Mouse (Mus musculus): ENCODE data around the gene Tbc1d4. TPM values are rescaled to one million over a fixed set of nuclear protein-coding genes. Genes with fewer than 3 reads are reported as not detected.

Gene Tbc1d4
- polyA plus RNA-seq, 1 experiment from 2014 or later = 4.8 TPM

- H3K27me3 ChIP-seq (ENCODE audit: low read depth, poor library complexity, severe bottlenecking) = peaks cover 9% of the 10 kb centered on the region; the same call in 1 of the 2 replicates
- H3K36me3 ChIP-seq = no peaks in the 10 kb centered on the region
- H3K4me1 ChIP-seq = peaks cover 33% of the 10 kb centered on the region
- H3K27ac ChIP-seq (replicated peaks) = no peak overlapping the region
- no peaks in the 10 kb centered on the region for H3K9me3 ChIP-seq (replicated peaks)
- no peak for DNase-seq (ENCODE audit: low spot score)
- WGBS = 31% methylated on average over 5 of the region's 5 CpGs
- H3K4me3 ChIP-seq = no peak overlapping the region
Measured at GRCm38 (mm10) chr14:101517341-101517740, 91.7 kb downstream of the Tbc1d4 start.

DNA sequence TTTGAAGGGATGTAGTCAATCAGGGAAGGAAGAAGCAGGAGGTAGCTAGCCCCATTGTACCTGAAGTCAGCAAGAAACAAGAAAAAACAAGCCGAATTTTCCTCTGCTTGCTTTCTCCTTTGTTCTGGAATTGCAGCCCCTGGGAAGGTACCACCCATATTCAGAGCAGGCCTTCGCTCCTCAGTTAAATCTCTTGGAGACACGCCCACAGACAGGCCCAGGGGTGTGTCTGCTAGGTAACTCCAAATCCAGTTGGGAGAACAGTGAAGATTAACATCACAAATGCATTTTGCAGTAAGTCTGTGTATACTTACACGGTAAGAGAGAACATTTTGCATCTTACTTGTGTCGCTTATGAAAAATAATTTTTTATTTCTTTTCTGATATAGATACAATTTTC, 92.1 kb downstream of the Tbc1d4 start:
- H3K36me3 ChIP-seq = no peaks in the 10 kb centered on the region

DNA sequence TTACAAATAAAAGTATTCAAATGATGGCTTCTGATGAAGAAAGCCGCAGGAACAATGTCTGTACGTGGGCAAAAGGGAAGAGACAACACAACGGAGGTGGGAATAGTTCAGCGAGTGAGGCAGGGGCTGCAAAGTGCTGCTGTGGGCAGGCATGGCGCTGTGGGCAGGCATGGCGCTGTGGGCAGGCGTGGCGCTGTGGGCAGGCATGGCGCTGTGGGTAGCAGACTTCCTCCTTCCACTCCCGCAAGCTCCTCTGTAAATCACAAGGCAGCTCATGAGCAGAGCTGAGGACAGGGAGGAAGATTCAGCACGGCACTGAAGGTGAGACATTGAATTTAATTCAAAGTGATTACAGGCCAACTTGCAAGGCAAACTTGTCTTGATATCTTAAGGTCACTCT, 93.0 kb downstream of the Tbc1d4 start:
- Histone ChIP-seq H3K4me3 (no peak overlapping the region), H3K27me3 (ENCODE audit: low read depth, poor library complexity, severe bottlenecking) (peaks cover 9% of the 10 kb centered on the region; the same call in 1 of the 2 replicates), H3K27ac (replicated peaks) (0 out of 2 replicates have a peak overlapping the region, but pooled peaks have one; percentile 55), H3K4me1 (peaks cover 35% of the 10 kb centered on the region), H3K36me3 (no peaks in the 10 kb centered on the region), H3K9me3 (replicated peaks) (no peaks in the 10 kb centered on the region)
- 92% methylated on average over 11 of the region's 11 CpGs for WGBS
- DNase-seq (ENCODE audit: low spot score) = no peak

More for the DNA sequence above, 92.1 kb downstream of the Tbc1d4 start:
- H3K4me3 ChIP-seq = no peak overlapping the region
- H3K27ac ChIP-seq (replicated peaks) = no peak overlapping the region
- no peaks in the 10 kb centered on the region for H3K9me3 ChIP-seq (replicated peaks)
- DNase-seq (ENCODE audit: low spot score) = no peak
- peaks cover 9% of the 10 kb centered on the region; the same call in 1 of the 2 replicates for H3K27me3 ChIP-seq (ENCODE audit: low read depth, poor library complexity, severe bottlenecking)
- WGBS = 15% methylated on average over 5 of the region's 5 CpGs
- peaks cover 35% of the 10 kb centered on the region for H3K4me1 ChIP-seq

DNA sequence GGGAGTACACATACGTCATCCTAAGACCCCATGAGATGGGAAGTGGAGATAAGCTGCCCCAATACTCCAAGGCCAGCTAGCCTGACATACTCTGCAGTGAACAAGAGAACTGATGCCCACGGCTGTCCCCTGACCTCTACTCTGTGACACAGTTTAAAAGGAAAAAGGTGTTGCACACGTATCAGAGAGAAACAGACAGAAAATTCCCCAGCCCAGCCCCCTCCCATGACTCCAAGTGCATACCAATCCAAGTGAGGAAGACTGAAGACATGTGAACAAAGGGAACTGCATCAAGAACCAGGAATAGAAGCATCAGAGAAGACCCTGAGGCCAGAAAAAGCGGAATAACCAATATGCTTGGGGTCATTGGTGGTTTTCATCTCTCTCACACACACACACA, 93.7 kb downstream of the Tbc1d4 start:
- no peaks in the 10 kb centered on the region for H3K36me3 ChIP-seq
- H3K4me1 ChIP-seq = peaks cover 35% of the 10 kb centered on the region
- H3K9me3 ChIP-seq (replicated peaks) = no peaks in the 10 kb centered on the region
- peaks cover 9% of the 10 kb centered on the region; the same call in 1 of the 2 replicates for H3K27me3 ChIP-seq (ENCODE audit: low read depth, poor library complexity, severe bottlenecking)
- no peak overlapping the region for H3K27ac ChIP-seq (replicated peaks)
- H3K4me3 ChIP-seq = no peak overlapping the region
- WGBS = 74% methylated on average over 4 of the region's 4 CpGs
- no peak for DNase-seq (ENCODE audit: low spot score)

DNA sequence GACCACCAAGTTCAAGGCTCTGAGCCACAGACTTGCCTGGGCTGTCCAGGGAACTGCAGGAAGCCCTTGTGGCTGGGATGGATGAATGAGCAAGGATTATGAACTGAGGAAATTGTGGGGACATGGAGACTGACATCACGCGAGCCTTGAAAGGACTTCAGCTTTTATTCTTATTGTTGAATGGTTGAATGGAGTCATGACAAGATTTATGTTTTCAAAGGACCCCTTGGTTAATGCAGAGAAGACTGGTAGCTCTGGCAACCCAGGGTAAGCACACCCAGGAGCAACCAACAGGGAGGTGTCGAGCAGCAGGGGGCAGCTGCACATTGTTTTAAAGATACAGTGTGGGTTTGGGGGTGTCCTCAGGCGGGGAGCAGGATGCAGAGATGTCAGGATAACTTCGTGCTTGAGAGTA, 94.4 kb downstream of the Tbc1d4 start:
- WGBS = 47% methylated on average over 5 of the region's 5 CpGs
- no peaks in the 10 kb centered on the region for H3K9me3 ChIP-seq (replicated peaks)
- peaks cover 9% of the 10 kb centered on the region; the same call in 1 of the 2 replicates for H3K27me3 ChIP-seq (ENCODE audit: low read depth, poor library complexity, severe bottlenecking)
- no peak for DNase-seq (ENCODE audit: low spot score)
- no peaks in the 10 kb centered on the region for H3K36me3 ChIP-seq
- no peak overlapping the region for H3K4me3 ChIP-seq
- peaks cover 35% of the 10 kb centered on the region for H3K4me1 ChIP-seq
- no peak overlapping the region for H3K27ac ChIP-seq (replicated peaks)

- no peaks in the 10 kb centered on the region for H3K9me3 ChIP-seq (replicated peaks)
- peaks cover 9% of the 10 kb centered on the region; the same call in 1 of the 2 replicates for H3K27me3 ChIP-seq (ENCODE audit: low read depth, poor library complexity, severe bottlenecking)
- H3K4me3 ChIP-seq = no peak overlapping the region
- H3K27ac ChIP-seq (replicated peaks) = no peak overlapping the region
- peaks cover 35% of the 10 kb centered on the region for H3K4me1 ChIP-seq
- no peak for DNase-seq (ENCODE audit: low spot score)
- 86% methylated on average over 11 of the region's 11 CpGs for WGBS
- H3K36me3 ChIP-seq = no peaks in the 10 kb centered on the region
Measured at GRCm38 (mm10) chr14:101513163-101513562, 95.8 kb downstream of the Tbc1d4 start.

DNA sequence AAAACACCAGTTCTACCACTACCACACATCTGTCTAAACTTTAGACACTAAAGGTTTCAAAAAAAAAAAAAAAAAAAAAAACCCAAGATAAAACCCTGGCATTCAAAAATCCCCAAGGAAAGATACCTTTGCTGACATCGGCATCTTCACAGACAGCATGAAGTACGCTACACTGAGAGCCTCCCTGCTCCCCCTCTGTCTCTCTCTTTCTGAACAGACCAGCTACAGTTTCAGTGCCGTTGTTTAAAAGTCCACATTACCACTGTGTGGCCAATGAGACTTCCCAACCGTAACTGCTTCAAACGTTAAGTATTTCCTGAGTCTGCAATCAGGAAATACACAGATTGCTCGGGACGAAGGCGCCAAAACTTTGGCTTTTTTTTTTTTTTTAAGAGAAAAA, 97.6 kb downstream of the Tbc1d4 start:
- Histone ChIP-seq H3K27ac (replicated peaks) (no peak overlapping the region), H3K9me3 (replicated peaks) (no peaks in the 10 kb centered on the region), H3K27me3 (ENCODE audit: low read depth, poor library complexity, severe bottlenecking) (peaks cover 9% of the 10 kb centered on the region; the same call in 1 of the 2 replicates), H3K4me3 (no peak overlapping the region), H3K4me1 (peaks cover 27% of the 10 kb centered on the region), H3K36me3 (no peaks in the 10 kb centered on the region)
- no peak for DNase-seq (ENCODE audit: low spot score)
- WGBS = 85% methylated on average over 8 of the region's 8 CpGs

- Histone ChIP-seq H3K36me3 (no peaks in the 10 kb centered on the region), H3K27me3 (ENCODE audit: low read depth, poor library complexity, severe bottlenecking) (peaks cover 4% of the 10 kb centered on the region; the same call in 1 of the 2 replicates), H3K4me3 (no peak overlapping the region), H3K4me1 (peaks cover 20% of the 10 kb centered on the region), H3K27ac (replicated peaks) (no peak overlapping the region), H3K9me3 (replicated peaks) (no peaks in the 10 kb centered on the region)
- DNase-seq (ENCODE audit: low spot score) = no peak
- WGBS = 85% methylated on average over 13 of the region's 13 CpGs
Measured at GRCm38 (mm10) chr14:101510540-101511313, 98.3 kb downstream of the Tbc1d4 start.

- H3K4me1 ChIP-seq = peaks cover 11% of the 10 kb centered on the region
- no peak overlapping the region for H3K4me3 ChIP-seq
- H3K9me3 ChIP-seq (replicated peaks) = no peaks in the 10 kb centered on the region
- no peaks in the 10 kb centered on the region for H3K36me3 ChIP-seq
- no peak overlapping the region for H3K27ac ChIP-seq (replicated peaks)
- no peak for DNase-seq (ENCODE audit: low spot score)
- WGBS = 88% methylated on average over 7 of the region's 7 CpGs
- H3K27me3 ChIP-seq (ENCODE audit: low read depth, poor library complexity, severe bottlenecking) = peaks cover 4% of the 10 kb centered on the region; the same call in 1 of the 2 replicates
Measured at GRCm38 (mm10) chr14:101509759-101510158, 99.2 kb downstream of the Tbc1d4 start.

DNA sequence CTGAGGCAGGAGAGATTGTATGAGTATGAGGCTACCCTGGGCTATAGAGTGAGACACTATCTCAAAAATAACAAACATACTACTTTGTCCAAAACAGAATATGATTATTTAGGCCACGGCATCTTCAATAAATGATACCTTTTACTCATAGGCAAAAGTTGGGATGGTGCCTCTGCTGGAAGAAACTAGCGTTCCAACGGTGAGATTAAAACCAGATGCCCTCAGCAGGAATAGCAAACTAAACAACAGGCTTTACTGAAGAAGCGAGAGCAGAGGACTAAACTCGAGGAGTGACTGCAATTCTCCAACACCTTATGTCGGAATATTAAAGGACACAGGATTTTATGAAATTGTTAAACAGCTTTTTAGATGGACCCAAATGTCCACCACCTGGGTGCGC, 101.0 kb downstream of the Tbc1d4 start:
- 74% methylated on average over 7 of the region's 7 CpGs for WGBS

GRCm38 (mm10) chr14:101507146-101507545, 101.8 kb downstream of the Tbc1d4 start:
- no peaks in the 10 kb centered on the region for H3K36me3 ChIP-seq
- DNase-seq (ENCODE audit: low spot score) = no peak
- no peaks in the 10 kb centered on the region for H3K9me3 ChIP-seq (replicated peaks)
- H3K4me1 ChIP-seq = no peaks in the 10 kb centered on the region
- no peaks in the 10 kb centered on the region for H3K27me3 ChIP-seq (ENCODE audit: low read depth, poor library complexity, severe bottlenecking)
- 90% methylated on average over 17 of the region's 17 CpGs for WGBS
- H3K4me3 ChIP-seq = no peak overlapping the region
- H3K27ac ChIP-seq (replicated peaks) = 0 out of 2 replicates have a peak overlapping the region, but pooled peaks have one; percentile 6

More for the DNA sequence above, 101.0 kb downstream of the Tbc1d4 start:
- DNase-seq (ENCODE audit: low spot score) = no peak
- Histone ChIP-seq H3K27ac (replicated peaks) (no peak overlapping the region), H3K4me1 (peaks cover 4% of the 10 kb centered on the region), H3K36me3 (no peaks in the 10 kb centered on the region), H3K9me3 (replicated peaks) (no peaks in the 10 kb centered on the region), H3K27me3 (ENCODE audit: low read depth, poor library complexity, severe bottlenecking) (no peaks in the 10 kb centered on the region), H3K4me3 (no peak overlapping the region)

DNA sequence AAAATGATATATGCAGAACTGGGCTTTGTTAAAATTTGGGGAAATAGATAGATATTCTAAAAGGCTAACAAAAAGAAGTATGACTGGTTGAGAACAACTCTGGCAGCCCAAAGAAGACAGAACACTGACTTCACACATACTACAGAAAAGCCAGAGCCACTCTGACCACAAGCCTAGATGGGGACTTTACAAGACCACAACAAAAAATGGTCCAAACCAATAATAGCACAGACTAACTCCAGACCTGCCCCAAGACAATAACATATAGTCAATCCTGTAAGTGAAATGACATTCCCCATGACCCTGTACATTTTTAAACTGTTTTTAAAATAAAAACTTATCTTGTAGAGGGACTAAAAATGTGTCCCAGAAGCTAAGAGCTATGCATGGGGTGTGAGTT, 103.2 kb downstream of the Tbc1d4 start:
- Histone ChIP-seq H3K4me3 (no peak overlapping the region), H3K4me1 (no peaks in the 10 kb centered on the region), H3K27me3 (ENCODE audit: low read depth, poor library complexity, severe bottlenecking) (no peaks in the 10 kb centered on the region), H3K27ac (replicated peaks) (no peak overlapping the region), H3K9me3 (replicated peaks) (no peaks in the 10 kb centered on the region), H3K36me3 (no peaks in the 10 kb centered on the region)
- DNase-seq (ENCODE audit: low spot score) = no peak

DNA sequence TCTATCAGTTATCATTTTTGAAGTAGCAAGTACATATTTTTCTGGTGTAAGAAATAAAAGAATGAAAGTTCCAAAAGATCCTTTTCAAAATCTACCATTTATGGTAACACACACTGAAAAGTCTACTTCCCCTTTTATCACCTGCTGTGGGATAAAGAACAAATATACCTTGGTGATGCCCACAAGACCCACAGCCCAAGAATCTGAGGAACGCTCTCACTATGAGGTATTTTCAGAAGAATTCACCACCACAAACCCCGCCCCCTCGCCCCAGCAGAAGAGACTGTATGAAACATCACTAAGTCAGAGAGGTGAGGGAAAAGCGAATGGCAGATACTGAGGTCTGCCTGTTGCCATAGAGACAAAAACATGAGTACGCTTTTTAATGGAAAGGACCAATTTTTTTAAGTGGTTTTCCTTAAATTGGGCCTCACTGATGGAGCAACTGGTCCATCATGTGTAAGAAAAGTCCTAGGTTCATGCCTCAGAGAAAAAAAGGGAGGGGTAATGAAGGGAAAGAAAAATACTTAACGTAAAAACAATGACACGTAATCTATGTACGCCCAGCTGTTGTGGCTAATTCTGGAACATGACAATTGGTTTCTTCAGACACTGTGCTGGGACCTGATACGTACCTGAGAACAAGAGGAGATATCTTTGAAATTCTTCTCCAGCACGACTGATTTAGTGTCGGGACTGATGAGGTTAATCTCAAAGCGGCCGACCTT, 104.4 kb downstream of the Tbc1d4 start:
- no peak overlapping the region for H3K27ac ChIP-seq (replicated peaks)
- no peak for DNase-seq (ENCODE audit: low spot score)
- 91% methylated on average over 13 of the region's 13 CpGs for WGBS
- H3K4me3 ChIP-seq = no peak overlapping the region
- H3K36me3 ChIP-seq = no peaks in the 10 kb centered on the region
- no peaks in the 10 kb centered on the region for H3K9me3 ChIP-seq (replicated peaks)
- H3K4me1 ChIP-seq = no peaks in the 10 kb centered on the region
- H3K27me3 ChIP-seq (ENCODE audit: low read depth, poor library complexity, severe bottlenecking) = no peaks in the 10 kb centered on the region

All from midbrain, embryonic 10.5 days (tissue).